Mouse (Mus musculus): ENCODE data around the gene Crls1. TPM values are rescaled to one million over a fixed set of nuclear protein-coding genes. Genes with fewer than 3 reads are reported as not detected.

Gene Crls1
- 19.0 and 19.3 TPM in 2 replicates for polyA plus RNA-seq (2015; fragmentation: Nextera tagmentation; extraction: Ambion mirVana)

GRCm38 (mm10) chr2:132846407-132847358 lies at the start of gene Crls1:
Gene Crls1, plus strand, starts transcription at chr2:132846666.
- H3K4me2 ChIP-seq (replicated peaks; ENCODE audit: low read depth, low read length), result peak within 1 kb of the TSS; percentile 94
- H3K4me1 ChIP-seq (ENCODE audit: insufficient read depth, low read depth, low read length), result peaks cover 8% of the 10 kb centered on the region; the same call in 1 of the 2 replicates
- DNase-seq (ENCODE audit: low spot score) (peak; percentile 94), ATAC-seq (peak; percentile 91)
- TF ChIP-seq EP300 (IDR thresholded peaks at IDR 0.05) (no peak), CTCF (IDR thresholded peaks at IDR 0.05) (peak; percentile 99)
- peak within 1 kb of the TSS; percentile 86 for H3K4me3 ChIP-seq (ENCODE audit: low read depth, low read length)
- H3K27ac ChIP-seq (ENCODE audit: low read length), result peak within 1 kb of the TSS; percentile 72
- no peaks in the 10 kb centered on the region for H3K36me3 ChIP-seq (ENCODE audit: insufficient read depth, low read length)
- peak within 1 kb of the TSS; percentile 73 for H3K9ac ChIP-seq (replicated peaks; ENCODE audit: low read depth)
- no peaks in the 10 kb centered on the region for H3K9me3 ChIP-seq (ENCODE audit: low read length)
- no peaks in the 10 kb centered on the region for H3K27me3 ChIP-seq (replicated peaks; ENCODE audit: insufficient read depth, low read length)
- under 1% methylated on average over 94 of the region's 96 CpGs for WGBS

GRCm38 (mm10) chr2:132802976-132803375 lies 43.5 kb upstream of the Crls1 start:
- no peaks in the 10 kb centered on the region for H3K9me3 ChIP-seq (ENCODE audit: low read length)
- H3K36me3 ChIP-seq (ENCODE audit: insufficient read depth, low read length), result peaks cover 29% of the 10 kb centered on the region; the same call in 1 of the 2 replicates
- H3K27ac ChIP-seq (ENCODE audit: low read length), result no peak overlapping the region
- no peak overlapping the region for H3K4me2 ChIP-seq (replicated peaks; ENCODE audit: low read depth, low read length)
- 79% methylated on average over 2 of the region's 2 CpGs for WGBS
- TF ChIP-seq CTCF (IDR thresholded peaks at IDR 0.05), result no peak
- no peak for TF ChIP-seq EP300 (IDR thresholded peaks at IDR 0.05)
- no peak overlapping the region for H3K4me3 ChIP-seq (ENCODE audit: low read depth, low read length)
- no peak overlapping the region for H3K9ac ChIP-seq (replicated peaks; ENCODE audit: low read depth)
- DNase-seq (ENCODE audit: low spot score) (no peak), ATAC-seq (no peak)
- H3K4me1 ChIP-seq (ENCODE audit: insufficient read depth, low read depth, low read length), result no peaks in the 10 kb centered on the region
- H3K27me3 ChIP-seq (replicated peaks; ENCODE audit: insufficient read depth, low read length), result no peaks in the 10 kb centered on the region

- ATAC-seq (peak; percentile 100), DNase-seq (ENCODE audit: low spot score) (peak; percentile 99)
- WGBS, result under 1% methylated on average over 59 of the region's 59 CpGs
- peak within 1 kb of the TSS; percentile 76 for H3K4me2 ChIP-seq (replicated peaks; ENCODE audit: low read depth, low read length)
- TF ChIP-seq CTCF (IDR thresholded peaks at IDR 0.05), result peak; percentile 50
- peak; percentile 73 for TF ChIP-seq EP300 (IDR thresholded peaks at IDR 0.05)
- no peaks in the 10 kb centered on the region for H3K27me3 ChIP-seq (replicated peaks; ENCODE audit: insufficient read depth, low read length)
- peak within 1 kb of the TSS; percentile 39 for H3K27ac ChIP-seq (ENCODE audit: low read length)
- H3K9me3 ChIP-seq (ENCODE audit: low read length), result no peaks in the 10 kb centered on the region
- H3K4me3 ChIP-seq (ENCODE audit: low read depth, low read length), result peak within 1 kb of the TSS; percentile 60
- H3K9ac ChIP-seq (replicated peaks; ENCODE audit: low read depth), result peak within 1 kb of the TSS; percentile 57
- H3K36me3 ChIP-seq (ENCODE audit: insufficient read depth, low read length), result 0 out of 2 replicates have a peak, but pooled peaks cover 4% of the 10 kb centered on the region
- peaks cover 4% of the 10 kb centered on the region; the same call in 1 of the 2 replicates for H3K4me1 ChIP-seq (ENCODE audit: insufficient read depth, low read depth, low read length)
Observed at GRCm38 (mm10) chr2:132815608-132816314, 30.7 kb upstream of the Crls1 start, which contains the start of the genes Trmt6 and Mcm8. Gene Trmt6, minus strand, starts transcription at chr2:132816055. Gene Mcm8, plus strand, starts transcription at chr2:132816141.

- no peaks in the 10 kb centered on the region for H3K4me1 ChIP-seq (ENCODE audit: insufficient read depth, low read depth, low read length)
- 91% methylated on average over 4 of the region's 4 CpGs for WGBS
- no peaks in the 10 kb centered on the region for H3K27me3 ChIP-seq (replicated peaks; ENCODE audit: insufficient read depth, low read length)
- no peaks in the 10 kb centered on the region for H3K9me3 ChIP-seq (ENCODE audit: low read length)
- ATAC-seq, result no peak
- no peak for DNase-seq (ENCODE audit: low spot score)
- H3K4me2 ChIP-seq (replicated peaks; ENCODE audit: low read depth, low read length), result no peak overlapping the region
- H3K36me3 ChIP-seq (ENCODE audit: insufficient read depth, low read length), result no peaks in the 10 kb centered on the region
- no peak overlapping the region for H3K27ac ChIP-seq (ENCODE audit: low read length)
- H3K9ac ChIP-seq (replicated peaks; ENCODE audit: low read depth), result no peak overlapping the region
- no peak for TF ChIP-seq EP300 (IDR thresholded peaks at IDR 0.05)
- TF ChIP-seq CTCF (IDR thresholded peaks at IDR 0.05), result no peak
- H3K4me3 ChIP-seq (ENCODE audit: low read depth, low read length), result no peak overlapping the region
Observed at GRCm38 (mm10) chr2:132841071-132841470, 5.4 kb upstream of the Crls1 start.

- WGBS, result 25% methylated on average over 7 of the region's 7 CpGs
- ATAC-seq, result no peak
Observed at GRCm38 (mm10) chr2:132847581-132847980, 1.1 kb downstream of the Crls1 start.

More at GRCm38 (mm10) chr2:132847581-132847980, 1.1 kb downstream of the Crls1 start:
- Histone ChIP-seq H3K9me3 (ENCODE audit: low read length) (no peaks in the 10 kb centered on the region), H3K9ac (replicated peaks; ENCODE audit: low read depth) (peak overlapping the region; percentile 73; the same call in 1 of the 2 replicates), H3K4me1 (ENCODE audit: insufficient read depth, low read depth, low read length) (peaks cover 8% of the 10 kb centered on the region; the same call in 1 of the 2 replicates), H3K4me2 (replicated peaks; ENCODE audit: low read depth, low read length) (peak overlapping the region; percentile 94), H3K4me3 (ENCODE audit: low read depth, low read length) (peak overlapping the region; percentile 86; the same call in 1 of the 2 replicates), H3K36me3 (ENCODE audit: insufficient read depth, low read length) (0 out of 2 replicates have a peak, but pooled peaks cover 3% of the 10 kb centered on the region), H3K27me3 (replicated peaks; ENCODE audit: insufficient read depth, low read length) (no peaks in the 10 kb centered on the region), H3K27ac (ENCODE audit: low read length) (no peak overlapping the region)
- no peak for TF ChIP-seq CTCF (IDR thresholded peaks at IDR 0.05)
- no peak for TF ChIP-seq EP300 (IDR thresholded peaks at IDR 0.05)
- peak; percentile 6 for DNase-seq (ENCODE audit: low spot score)
